Mouse (Mus musculus) left cerebral cortex, postnatal 4 days (tissue): ENCODE data around the gene Gpt2. TPM values are rescaled to one million over a fixed set of nuclear protein-coding genes. Genes with fewer than 3 reads are reported as not detected.

Source experiments
- DNase-seq: peaks from one replicate; pipeline ENCODE4 v3.0.0-alpha.2; 2022
- intact Hi-C: fragments of 180-260 bp; cut with DNase I; formaldehyde crosslinking; loops from one replicate; pipeline ENCODE4 v1.15.1; 2025
- total RNA-seq, 2 experiments: library from RNA; stranded (reverse); gene quantifications; 2 replicates each; pipeline ENCODE4 v1.2.3; 2021

The Gpt2 gene
- total RNA-seq, 2 experiments from 2014 or later = 40.0 to 40.9 TPM

DNA sequence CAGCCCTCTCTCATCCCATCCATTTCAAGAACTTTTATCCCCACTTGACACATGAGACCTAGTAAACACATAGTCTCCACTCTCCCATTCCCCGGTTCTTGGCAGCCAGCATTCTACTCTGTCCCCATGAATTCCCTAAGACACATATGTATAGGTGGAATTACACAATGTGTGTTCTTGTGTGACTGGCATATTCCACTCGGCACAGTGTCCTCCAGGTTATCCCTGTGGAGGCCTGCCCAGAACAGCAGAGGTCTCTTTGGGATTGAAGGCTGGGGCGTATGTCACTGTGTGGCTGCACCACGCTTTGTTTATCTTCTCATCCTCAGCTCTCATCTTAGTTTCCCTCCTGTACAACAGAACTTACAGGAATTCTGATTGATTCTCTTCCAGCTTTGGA lies 28.2 kb downstream of the Gpt2 start:
- intact Hi-C loops = no loop called here
- no peak for DNase-seq

DNA sequence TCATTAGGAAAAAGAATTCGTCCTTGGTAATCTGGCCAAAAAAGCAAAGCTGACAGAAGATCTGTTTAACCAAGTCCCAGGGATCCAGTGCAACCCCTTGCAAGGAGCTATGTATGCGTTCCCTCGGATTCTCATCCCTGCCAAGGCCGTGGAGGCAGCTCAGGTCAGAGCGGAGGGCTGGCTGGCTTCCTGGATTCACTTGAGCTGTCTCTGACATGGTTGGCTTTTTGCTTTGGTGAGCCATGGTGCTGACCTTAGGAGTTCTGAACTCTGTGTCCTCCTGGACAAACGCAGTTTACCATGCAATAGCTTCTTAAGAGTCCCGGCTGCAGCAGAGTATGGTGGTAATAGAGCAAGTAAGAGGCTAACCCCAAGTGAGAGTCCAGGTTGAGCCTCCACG lies 29.0 kb downstream of the Gpt2 start:
- intact Hi-C loops = no loop called here
- no peak for DNase-seq

DNA sequence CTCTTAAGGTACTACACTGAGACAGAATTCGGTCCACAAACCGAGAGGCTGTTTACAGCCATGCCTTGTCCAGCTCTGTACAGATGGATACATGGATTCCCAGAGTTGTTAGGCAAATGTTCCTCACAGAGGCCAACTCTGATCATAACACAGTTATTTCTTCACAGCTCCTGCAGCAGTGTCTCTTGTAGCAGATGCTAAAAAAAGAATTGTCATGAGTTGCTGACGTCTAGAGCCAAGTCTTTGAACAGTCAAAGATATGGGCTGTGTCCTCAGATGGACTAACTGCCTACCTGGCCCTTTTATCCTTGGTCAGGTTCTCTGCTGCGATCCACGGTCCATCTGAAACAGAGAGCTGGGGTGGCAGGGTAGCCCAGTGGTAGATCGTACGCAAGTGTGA lies 31.7 kb downstream of the Gpt2 start:
- intact Hi-C loops = loop anchor here (2.0 kb wide), 1 partner anchor 69 kb away; no protein-coding TSS in a partner anchor
- no peak for DNase-seq

DNA sequence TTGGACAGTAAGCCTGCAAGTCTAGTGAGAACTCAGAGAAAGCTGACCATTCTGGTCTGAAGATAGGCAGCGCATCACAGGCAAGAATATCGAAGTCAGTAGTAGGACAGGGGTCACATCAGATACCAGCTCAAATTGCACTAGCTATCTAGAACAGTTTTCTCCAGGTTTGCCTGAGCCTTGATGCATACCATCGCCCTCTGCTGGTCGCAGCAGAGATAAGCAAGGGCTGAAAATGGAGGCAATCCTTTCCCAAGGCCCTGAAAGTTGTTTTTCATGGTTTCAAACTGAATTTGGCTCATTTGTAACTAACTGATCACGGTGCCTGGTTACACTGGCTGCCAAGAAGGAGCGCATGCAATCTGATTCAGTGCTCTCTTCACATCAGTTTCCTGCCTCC lies 33.7 kb downstream of the Gpt2 start:
- peak; percentile 64 for DNase-seq
- intact Hi-C loops = no loop called here

DNA sequence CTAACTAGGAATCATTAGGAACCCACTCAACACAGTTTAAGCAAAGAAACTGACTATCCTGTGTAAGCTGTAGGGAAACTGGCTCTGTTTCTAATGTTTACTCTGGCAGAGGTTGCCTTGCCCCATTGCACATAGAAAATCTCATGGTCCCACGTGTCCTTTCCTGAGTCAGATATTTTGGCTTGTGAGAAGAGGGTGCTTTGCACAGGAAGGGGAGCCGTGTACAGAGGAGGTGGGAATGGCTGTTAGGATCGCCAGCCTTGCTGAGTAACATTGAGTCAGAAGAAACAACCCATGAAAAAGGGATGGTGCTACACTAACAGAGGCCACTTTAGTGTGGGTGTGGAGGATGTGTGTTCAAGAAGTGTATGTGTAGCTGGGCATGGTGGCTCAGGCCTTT lies 36.6 kb downstream of the Gpt2 start:
- DNase-seq = no peak
- intact Hi-C loops = no loop called here

DNA sequence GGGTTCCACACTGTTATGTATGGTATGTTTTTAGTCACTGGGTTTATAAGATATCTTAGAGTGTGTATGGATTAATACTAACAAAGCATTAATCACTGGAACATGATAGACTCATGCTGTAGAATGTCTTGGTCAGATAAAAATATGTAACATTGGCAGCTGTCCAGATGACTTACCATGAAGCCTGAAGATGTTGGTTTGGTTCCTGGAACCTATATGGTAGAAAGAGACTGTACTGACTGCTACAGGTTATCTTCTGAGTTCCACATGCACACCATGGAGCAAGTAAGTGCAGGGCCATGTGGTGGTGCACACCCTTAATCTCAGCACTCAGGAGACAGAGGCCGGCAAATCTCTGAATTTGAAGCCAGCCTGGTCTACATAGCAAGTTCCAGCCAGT lies 38.3 kb downstream of the Gpt2 start:
- DNase-seq = no peak
- intact Hi-C loops = no loop called here

DNA sequence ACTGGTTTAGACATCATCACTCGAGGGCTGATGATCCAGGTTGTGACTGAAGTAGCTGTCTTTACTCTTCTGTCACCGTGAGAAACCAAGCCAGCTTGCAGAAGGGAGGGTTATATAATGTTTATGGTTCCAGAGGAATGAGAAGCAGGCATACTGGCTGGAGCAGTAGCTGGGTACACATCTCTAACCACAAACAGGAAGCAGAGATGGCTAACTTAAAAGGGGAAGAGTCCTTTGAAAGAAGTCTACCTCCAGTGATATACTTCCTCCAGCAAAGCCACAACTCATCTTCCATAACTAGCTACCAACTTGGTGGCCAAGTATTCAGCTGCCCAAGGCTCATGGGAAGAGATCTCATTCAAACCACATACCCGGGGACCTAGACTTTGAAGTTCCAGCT lies 39.1 kb downstream of the Gpt2 start:
- DNase-seq = no peak
- intact Hi-C loops = no loop called here

DNA sequence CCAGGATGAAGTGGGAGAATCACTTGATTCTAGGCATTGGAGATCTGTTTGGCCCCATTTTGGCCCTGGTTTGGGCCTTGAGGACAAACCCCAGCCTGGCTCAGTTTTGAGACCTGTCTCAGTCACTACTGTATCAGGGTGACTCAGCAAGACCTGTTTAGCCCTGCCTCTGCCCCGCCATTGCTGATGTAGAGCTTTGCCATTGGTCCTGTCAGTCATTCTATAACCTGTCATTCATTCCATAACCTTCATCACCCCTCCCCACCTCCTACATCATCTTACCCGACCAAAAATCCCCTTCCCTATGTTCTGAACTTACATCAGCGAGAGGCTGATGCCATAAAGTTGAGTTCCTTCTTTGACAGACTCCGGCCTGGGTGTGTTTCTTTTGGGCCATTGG lies 40.5 kb downstream of the Gpt2 start:
- DNase-seq = no peak
- intact Hi-C loops = no loop called here

DNA sequence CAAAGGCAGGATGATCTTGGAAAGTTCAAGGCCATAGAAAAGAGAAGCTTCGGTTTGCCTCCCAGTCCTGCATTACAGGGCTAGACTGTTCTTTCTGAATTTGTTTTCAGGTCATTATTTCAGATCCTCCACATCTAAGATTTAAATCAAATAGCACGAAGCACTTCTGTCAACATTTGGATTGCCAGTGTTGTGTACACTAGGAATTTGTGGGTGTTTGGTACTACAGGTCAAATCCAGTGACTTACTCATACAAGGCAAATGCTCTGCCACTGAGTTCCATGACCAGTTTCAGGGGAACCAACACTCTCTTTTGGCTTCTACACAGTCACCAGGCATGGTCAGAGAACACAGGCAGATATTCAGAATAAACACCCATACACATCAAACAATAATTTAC lies 41.1 kb downstream of the Gpt2 start:
- intact Hi-C loops = no loop called here
- DNase-seq = no peak

DNA sequence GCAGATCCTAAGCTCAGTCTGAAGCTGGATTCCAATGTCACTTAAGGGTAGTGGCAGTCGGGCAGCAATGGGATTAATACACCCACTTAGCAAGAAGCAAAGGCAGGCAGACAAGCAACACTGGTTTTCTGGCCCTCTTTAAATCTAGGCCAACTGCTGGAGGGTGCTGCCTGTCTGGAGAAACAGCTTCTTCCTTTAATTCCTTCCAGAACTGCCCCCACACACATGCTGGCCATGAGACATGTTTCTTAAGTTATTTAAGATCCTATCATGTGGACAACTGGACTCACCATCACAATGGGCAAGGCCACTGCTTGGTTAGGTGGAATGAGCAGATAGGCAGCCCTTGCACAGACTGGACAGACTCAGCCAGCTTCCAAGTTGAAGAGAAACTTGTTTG lies 41.8 kb downstream of the Gpt2 start:
- intact Hi-C loops = no loop called here
- no peak for DNase-seq

DNA sequence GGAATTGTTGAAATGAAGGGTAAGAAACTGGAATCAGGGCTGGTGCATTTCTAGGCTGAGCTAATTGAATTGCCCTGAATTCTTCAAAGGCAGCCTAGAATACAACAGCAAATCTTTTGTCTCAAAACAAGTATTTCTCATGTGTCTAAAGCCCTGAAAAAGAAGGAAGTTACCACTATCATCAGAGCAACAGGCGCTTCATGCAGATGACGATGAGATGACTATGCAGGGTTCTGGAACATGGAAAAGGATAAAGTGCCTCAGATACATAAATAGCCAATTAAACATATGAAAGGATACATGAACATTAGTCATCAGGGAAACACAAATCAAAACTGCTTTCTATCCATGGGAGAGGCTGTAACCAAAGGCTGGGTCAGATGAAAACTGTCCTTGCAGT lies 44.0 kb downstream of the Gpt2 start:
- no peak for DNase-seq
- intact Hi-C loops = no loop called here

DNA sequence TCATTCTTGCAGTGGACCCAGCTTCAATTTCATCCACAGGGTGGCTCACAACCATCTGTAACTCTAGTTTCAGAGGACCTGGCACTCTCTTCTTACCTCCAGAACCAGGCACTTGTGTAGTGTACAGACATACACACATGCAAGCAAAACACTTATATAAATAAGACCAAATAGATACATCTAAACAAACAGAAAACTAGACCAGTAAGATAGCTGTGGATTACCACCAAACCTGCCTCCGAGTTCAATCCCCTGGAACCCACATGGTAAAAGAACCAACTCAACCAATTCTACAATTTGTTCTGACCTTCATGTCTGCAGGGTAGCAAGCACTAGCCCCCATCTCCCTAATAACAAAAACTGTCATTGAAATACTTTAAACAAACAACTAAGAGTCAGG lies 59.6 kb downstream of the Gpt2 start:
- intact Hi-C loops = no loop called here
- DNase-seq = no peak

DNA sequence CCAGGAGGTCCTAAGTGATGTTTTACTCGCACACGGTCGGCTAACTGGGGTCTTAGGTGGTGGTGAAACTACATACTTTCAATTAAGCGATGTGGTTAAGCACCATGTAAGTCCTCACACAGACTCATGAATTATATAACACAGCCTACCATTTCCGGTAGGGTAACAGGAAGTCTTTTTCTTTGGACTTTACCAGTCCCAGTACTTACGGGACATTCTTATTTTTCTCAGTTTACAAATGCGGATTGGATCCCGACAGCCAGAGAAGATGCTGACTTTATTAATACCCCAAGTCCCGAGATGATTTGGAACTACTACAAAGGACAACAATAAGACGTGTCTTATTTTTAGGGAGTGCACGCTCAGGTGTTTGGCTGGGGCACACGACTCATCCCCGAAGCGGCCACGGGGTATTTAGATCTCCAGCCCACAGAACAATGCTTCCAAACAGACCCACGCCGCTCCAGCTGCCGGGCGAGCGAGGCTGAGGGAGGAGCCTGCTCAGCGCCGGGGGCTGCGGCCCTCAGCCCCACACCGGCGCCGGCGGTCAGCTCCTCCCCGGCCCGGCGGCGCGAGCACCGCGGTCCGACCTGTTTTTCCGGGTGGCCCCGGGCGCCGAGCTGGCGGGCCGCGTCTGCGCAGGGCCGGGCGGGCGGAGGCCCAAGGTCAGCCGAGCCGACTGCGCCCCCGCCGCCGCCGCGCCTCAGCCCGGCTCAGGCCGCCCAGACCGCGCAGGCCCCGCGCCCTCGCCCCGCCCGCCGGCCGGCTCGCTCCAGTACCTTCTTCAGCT lies 62.2 kb downstream of the Gpt2 start:
- no peak for DNase-seq
- intact Hi-C loops = no loop called here

DNA sequence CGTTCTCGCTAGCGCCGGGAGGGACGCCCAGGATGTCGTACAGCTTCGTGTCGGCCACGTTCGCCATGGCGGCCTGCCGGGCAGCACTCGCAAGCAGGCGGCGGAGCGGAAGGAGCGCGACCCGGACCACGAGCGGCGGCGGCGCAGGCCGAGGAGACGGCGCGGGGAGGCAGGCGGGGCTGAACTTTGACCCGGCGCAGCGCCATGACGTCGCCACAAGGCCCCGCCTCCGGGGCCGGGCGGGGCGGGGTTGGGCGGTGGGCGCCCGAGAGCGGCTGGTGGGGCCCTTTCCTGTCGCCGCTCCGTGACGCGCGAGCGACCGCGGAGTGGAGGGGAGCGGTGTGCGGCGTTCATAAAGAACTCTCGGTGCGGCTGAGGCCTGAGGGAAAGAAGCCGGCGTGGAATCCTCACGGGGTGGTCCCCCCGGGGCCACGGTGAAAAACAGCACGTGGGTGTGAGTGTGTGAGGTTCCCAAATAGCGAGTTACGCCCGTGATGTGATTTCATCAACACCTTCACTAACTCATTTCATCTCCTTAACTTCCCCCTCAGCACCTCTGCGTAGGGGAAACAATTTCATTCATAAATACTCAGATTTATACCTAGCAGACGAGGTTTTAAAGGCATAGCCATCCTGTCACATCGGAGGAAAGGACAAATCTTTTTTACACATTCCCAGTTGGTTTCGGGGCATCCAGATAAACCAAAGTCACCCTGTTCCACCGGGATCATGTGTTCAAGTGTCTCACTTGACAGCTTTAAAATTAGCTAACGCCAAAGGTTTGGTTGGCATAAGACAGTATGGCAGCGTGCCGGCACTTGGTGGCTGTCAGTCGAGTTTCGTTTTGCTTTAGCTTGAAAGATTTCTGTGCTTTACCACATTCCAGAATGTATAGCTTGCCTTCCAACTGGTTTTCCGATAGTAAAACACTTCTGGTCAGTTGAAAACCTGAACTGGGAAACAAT lies 63.1 kb downstream of the Gpt2 start, which contains the start of gene Dnaja2:
Gene Dnaja2 (minus strand): TSS at position 164 of the 965 bp plus-strand sequence.
- intact Hi-C loops = no loop called here
- DNase-seq = peak; percentile 92

DNA sequence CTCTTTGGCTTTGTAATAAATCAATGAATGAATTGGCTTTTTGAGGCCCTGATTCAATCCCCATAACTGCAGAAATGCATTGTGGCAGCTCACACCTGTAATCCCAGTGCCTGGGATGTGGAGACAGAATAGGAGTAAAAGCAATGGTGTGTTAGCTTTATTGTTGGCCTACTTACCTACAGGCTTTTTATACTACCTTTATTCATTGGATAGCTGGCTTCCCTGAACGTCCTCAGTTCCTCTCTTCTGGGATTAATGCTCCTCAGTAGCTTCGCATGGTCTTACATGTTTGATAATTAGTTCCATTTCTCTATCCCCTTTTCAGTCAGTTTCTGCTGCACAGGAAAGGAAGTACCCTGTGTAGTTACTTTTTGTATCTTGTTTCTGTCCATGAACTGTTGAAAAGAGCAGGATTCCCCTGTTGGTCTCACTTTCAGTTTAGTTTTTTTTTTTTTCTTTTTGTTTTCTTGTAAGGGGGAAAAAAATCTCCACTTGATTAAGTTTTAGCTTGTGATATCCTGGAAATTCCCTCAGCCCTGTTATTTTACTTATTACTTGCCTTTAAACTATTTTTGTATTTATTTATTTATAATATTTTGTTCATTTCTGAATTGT lies 64.7 kb downstream of the Gpt2 start:
- intact Hi-C loops = no loop called here
- no peak for DNase-seq

DNA sequence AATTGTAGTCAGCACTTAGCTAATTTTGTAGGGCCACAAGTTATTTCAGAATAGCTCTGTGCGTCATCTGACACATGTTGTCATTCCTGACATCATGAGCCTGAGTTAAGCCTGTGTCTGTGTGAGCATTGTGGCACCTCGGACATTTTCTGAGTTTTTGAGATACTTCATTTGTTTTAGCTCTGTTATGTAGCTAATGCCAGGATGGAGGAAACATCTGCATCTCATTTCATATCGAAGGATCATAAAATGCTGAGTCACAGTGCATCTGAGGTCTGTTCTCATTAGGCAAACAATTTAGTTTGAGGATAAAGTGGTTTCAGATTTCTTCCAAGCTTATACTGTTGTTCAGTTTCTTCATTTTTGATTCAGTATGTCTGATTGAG lies 65.2 kb downstream of the Gpt2 start:
- DNase-seq = no peak
- intact Hi-C loops = no loop called here

DNA sequence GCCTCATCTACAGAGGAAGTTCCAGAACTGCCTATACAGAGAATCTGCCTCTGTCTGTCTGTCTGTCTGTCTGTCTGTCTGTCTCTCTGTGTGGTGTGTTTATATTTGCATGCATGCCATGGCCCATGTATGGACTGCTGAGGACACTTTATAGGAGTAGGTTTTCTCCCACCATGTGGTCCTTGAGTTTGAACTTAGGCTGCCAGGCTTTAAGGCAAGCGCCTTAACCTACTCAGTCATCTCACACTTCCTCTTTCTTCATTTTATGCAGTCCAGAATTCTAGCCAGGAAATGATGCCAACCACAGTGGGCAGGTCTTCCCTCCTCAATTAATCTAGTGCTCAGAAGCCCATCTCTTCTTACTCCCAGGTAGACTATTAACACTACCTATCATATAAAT lies 66.8 kb downstream of the Gpt2 start:
- DNase-seq = no peak
- intact Hi-C loops = no loop called here

DNA sequence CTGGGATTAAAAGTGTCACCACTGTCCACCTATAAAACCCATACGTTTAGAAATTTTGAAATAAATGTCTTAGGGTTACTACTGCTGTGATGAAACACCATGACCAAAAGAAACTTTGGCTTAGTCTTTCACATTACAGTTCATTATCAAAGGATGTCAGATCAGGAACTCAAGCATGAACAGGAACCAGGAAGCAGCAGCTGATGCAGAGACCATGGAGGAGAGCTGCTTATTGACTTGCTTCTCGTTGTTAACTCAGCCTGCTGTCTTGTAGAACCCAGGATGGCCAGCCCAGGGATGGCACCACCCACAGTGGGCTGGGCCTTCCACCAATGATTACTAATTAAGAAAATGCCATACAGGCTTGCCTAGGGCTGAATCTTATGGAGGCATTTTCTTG lies 67.6 kb downstream of the Gpt2 start:
- intact Hi-C loops = no loop called here
- no peak for DNase-seq

DNA sequence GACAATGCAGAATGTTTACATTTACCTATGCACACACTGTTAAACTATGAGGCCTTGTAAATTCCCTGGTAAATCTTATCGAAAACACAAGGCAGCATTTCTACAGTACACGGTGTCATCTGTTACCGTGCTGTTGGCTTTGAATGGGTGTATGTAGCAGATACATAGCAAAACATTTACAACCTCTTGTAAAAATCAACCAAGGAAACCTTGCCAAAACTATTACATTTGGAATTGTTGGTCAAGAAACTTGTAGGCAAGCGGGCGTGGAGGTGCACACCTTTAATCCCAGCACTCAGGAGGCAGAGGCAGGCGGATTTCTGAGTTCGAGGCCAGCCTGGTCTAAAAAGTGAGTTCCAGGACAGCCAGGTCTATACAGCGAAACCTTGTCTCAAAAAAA lies 71.0 kb downstream of the Gpt2 start:
- no peak for DNase-seq
- intact Hi-C loops = no loop called here

DNA sequence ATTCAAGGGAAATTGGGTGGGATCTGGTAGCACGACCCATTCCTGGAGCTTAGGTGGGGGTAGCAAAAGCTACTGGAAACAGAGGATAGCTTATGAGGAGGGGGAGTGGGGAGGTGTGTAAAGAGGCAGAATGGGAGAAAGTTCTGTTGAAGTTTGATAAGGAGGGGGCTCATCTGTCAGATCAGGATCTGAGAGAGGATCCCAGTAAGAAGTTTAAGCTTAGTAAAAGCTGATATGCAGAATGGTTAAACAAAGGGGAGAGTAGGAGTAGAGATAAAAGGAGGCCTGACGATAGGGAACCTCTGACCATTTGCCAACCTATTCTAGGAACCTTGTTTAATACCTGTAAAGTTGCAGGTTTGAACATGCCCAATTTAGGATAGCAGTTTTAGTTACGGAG lies 72.8 kb downstream of the Gpt2 start:
- intact Hi-C loops = no loop called here
- DNase-seq = no peak

DNA sequence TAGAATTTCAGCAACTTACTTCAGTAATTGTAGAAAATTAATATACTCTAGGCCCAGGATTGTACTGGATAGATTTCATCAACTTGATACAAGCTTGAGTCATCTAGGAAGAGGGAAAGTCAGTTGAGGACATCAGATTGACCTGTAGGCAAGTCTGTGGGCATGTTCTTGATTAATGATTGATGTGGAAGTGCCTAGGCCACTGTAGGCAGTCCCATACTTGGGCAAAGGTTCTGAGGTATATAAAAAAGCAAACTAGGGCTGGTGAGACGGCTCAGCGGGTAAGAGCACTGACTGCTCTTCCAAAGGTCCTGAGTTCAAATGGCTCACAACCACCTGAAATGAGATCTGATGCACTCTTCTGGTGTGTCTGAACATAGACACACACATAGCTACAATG lies 75.4 kb downstream of the Gpt2 start:
- intact Hi-C loops = no loop called here
- no peak for DNase-seq

DNA sequence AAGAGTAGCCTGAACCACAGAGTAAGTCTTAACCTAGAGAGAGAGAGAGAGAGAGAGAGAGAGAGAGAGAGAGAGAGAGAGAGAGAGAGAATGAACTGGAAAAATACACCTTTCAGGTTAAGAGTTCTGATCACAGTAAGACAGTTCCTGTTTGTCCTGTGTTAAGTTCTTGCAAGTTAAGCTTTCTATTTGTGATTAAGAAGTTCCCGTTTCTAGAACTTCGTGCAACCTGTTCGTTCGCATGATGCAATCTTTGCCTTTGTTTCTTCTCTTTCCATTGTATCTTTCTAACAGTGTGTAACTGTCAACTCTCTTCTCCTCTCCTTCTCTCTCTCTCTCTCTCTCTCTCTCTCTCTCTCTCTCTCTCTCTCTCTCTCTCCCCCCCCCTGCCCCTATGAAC lies 78.1 kb downstream of the Gpt2 start:
- no peak for DNase-seq
- intact Hi-C loops = no loop called here
